In genomic region chr19:32595506-32596286, GRCm38 (mm10) we compare ENCODE assay signal across 8 mouse cellular contexts. TPM values are rescaled to one million over a fixed set of nuclear protein-coding genes. Genes with fewer than 3 reads are reported as not detected.
DNase-seq lines count a peak whose midpoint lies in the region; ATAC-seq lines count a peak whose summit lies in the region.

Gene Papss2 (plus strand): TSS chr19:32595790.

- no peaks in the 10 kb centered on the region for H3K36me3 ChIP-seq in hindbrain, embryonic 14.5 days (replicated peaks; ENCODE audit: control insufficient read depth, insufficient read depth)
- no peaks in the 10 kb centered on the region for H3K36me3 ChIP-seq in limb, embryonic 10.5 days

- H3K4me2 ChIP-seq in hindbrain, embryonic 14.5 days (replicated peaks): peak within 1 kb of the TSS; percentile 86

- no peaks in the 10 kb centered on the region for H3K9me3 ChIP-seq in hindbrain, embryonic 14.5 days (ENCODE audit: control insufficient read depth, low read length)
- H3K9me3 ChIP-seq in limb, embryonic 10.5 days (replicated peaks): no peaks in the 10 kb centered on the region

- under 1% methylated on average over 63 of the region's 64 CpGs for WGBS in hindbrain, embryonic 14.5 days
- WGBS in limb, embryonic 10.5 days: under 1% methylated on average over 62 of the region's 64 CpGs

- peak within 1 kb of the TSS; percentile 44 for H3K9ac ChIP-seq in hindbrain, embryonic 14.5 days

- H3K27ac ChIP-seq in brown adipose tissue, adult 24 weeks (replicated peaks; ENCODE audit: low read depth, low read length): peak within 1 kb of the TSS; percentile 65
- H3K27ac ChIP-seq in hindbrain, embryonic 14.5 days: no peak within 1 kb of the TSS
- H3K27ac ChIP-seq in limb, embryonic 10.5 days: peak within 1 kb of the TSS; percentile 69

- H3K27me3 ChIP-seq in hindbrain, embryonic 14.5 days (ENCODE audit: control insufficient read depth, insufficient read depth, low read length): peaks cover 31% of the 10 kb centered on the region
- H3K27me3 ChIP-seq in limb, embryonic 10.5 days (ENCODE audit: low read depth, poor library complexity, severe bottlenecking): peaks cover 49% of the 10 kb centered on the region

- H3K4me3 ChIP-seq in brown adipose tissue, adult 24 weeks (ENCODE audit: insufficient read depth, low read depth, low read length): peak within 1 kb of the TSS; percentile 80
- H3K4me3 ChIP-seq in hindbrain, embryonic 14.5 days (replicated peaks; ENCODE audit: low read length): peak within 1 kb of the TSS; percentile 50
- H3K4me3 ChIP-seq in limb, embryonic 10.5 days: peak within 1 kb of the TSS; percentile 59

- H3K4me1 ChIP-seq in brown adipose tissue, adult 24 weeks (ENCODE audit: control insufficient read depth, insufficient read depth, insufficient read length, low read length): peaks cover 6% of the 10 kb centered on the region; the same call in 1 of the 2 replicates
- 0 out of 2 replicates have a peak, but pooled peaks cover 6% of the 10 kb centered on the region for H3K4me1 ChIP-seq in hindbrain, embryonic 14.5 days (replicated peaks; ENCODE audit: control insufficient read depth, insufficient read depth, low read length)
- H3K4me1 ChIP-seq in limb, embryonic 10.5 days: peaks cover 10% of the 10 kb centered on the region

- DNase-seq in Muller cell, postnatal 12 days (ENCODE audit: inconsistent ontology term): peak; percentile 75
- peak; percentile 38 to 44 for DNase-seq in gastrocnemius, adult 8-10 months (ENCODE audit: low spot score in 2 of 2)
- DNase-seq in hindbrain, embryonic 14.5 days (ENCODE audit: low spot score): no peak
- DNase-seq in limb, embryonic 10.5 days (ENCODE audit: low spot score): peak; percentile 68
- peak; percentile 31 for DNase-seq in mesoderm, embryonic 11.5 days (ENCODE audit: low read depth, low spot score)
- peak; percentile 45 for DNase-seq in skeletal muscle tissue, adult 2 months (ENCODE audit: low read depth, low spot score)
- DNase-seq in yolk sac, embryonic 10.5 days (ENCODE audit: low spot score): peak; percentile 64

- ATAC-seq in hindbrain, embryonic 14.5 days (ENCODE audit: low FRiP score): peak; percentile 76

RNA-seq across cellular contexts. Expression of gene Papss2, which starts in this region (rescaled TPM):
- polyA plus RNA-seq in brown adipose tissue, adult 24 weeks (2012; ENCODE audit: insufficient read depth, insufficient read length, missing spikeins): 9.3 and 11.6 TPM in 2 replicates
- total RNA-seq in gastrocnemius, adult 8-10 months (2022): 1 to 10 TPM; 2.3 to 5.7 (median 3.4) TPM
- polyA plus RNA-seq in hindbrain, embryonic 14.5 days (2014; fragmentation: Nextera tagmentation; extraction: Ambion mirVana): 1.8 TPM in 2 replicates
- polyA plus RNA-seq in limb, embryonic 10.5 days (2016; fragmentation: Nextera tagmentation; extraction: Ambion mirVana): 0.56 and 2.3 TPM in 2 replicates
